Mouse (Mus musculus): ENCODE measurements around the gene Gm4340. TPM values are rescaled to one million over a fixed set of nuclear protein-coding genes. Genes with fewer than 3 reads are reported as not detected.

Gene Gm4340
- polyA plus RNA-seq, 1 experiment from 2014 or later, result not detected

DNA sequence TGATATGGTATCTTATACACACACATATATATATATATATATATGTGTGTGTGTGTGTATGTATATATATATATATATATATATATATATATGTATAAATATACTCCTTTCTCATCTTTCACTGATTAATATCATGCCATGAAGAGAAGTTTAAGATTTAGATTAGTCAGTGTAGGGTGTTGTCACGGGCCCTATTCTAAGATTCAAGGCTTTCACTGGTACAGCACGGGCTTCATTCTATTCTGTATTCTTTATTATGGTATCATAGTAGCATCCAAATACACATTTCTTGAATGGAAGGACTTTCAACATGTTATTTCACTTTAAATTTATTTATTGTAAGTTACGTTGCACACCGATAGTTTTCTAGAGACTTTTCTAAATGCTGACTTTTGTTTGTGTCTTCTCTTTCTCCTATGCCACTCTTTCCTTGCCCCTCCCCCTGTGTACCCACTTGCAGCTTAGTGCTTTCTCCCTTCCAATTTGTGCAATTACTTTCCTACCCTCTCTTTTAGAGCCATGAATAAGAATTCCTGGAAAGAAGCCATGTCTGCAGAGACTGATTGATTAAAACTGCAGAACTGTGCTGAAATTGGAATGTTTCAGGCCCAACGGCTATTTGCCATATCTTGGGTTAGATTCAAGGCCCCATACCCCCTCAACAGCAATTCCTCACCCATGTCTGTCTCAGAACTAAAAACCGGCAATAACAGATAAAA lies 26.6 kb downstream of the Gm4340 start:
- H3K9me3 ChIP-seq (ENCODE audit: control insufficient read depth, low read length), result no peaks in the 10 kb centered on the region
- DNase-seq (ENCODE audit: low spot score) (no peak), ATAC-seq (ENCODE audit: low FRiP score) (no peak)
- no peak overlapping the region for H3K27ac ChIP-seq
- H3K4me3 ChIP-seq (replicated peaks; ENCODE audit: low read length), result no peak overlapping the region
- no peak overlapping the region for H3K9ac ChIP-seq
- no peaks in the 10 kb centered on the region for H3K4me1 ChIP-seq (replicated peaks; ENCODE audit: control insufficient read depth, insufficient read depth, low read length)
- 84% methylated on average over 6 of the region's 6 CpGs for WGBS
- H3K36me3 ChIP-seq (replicated peaks; ENCODE audit: control insufficient read depth, insufficient read depth), result no peaks in the 10 kb centered on the region
- no peaks in the 10 kb centered on the region for H3K27me3 ChIP-seq (ENCODE audit: control insufficient read depth, insufficient read depth, low read length)
- no peak overlapping the region for H3K4me2 ChIP-seq (replicated peaks)

Other genes starting within 250 kb of the Gm4340 start
- gene Gm21293, start 51.1 kb upstream of the Gm4340 start, polyA plus RNA-seq (2014; fragmentation: Nextera tagmentation; extraction: Ambion mirVana), result not detected in 2 replicates
- not detected in 2 replicates for gene Gm6763, start 42.5 kb upstream of the Gm4340 start, polyA plus RNA-seq (2014; fragmentation: Nextera tagmentation; extraction: Ambion mirVana)
- gene Gm8764, start 34.0 kb upstream of the Gm4340 start, polyA plus RNA-seq (2014; fragmentation: Nextera tagmentation; extraction: Ambion mirVana), result not detected in 2 replicates
- not detected in 2 replicates for gene Gm21304, start 25.5 kb upstream of the Gm4340 start, polyA plus RNA-seq (2014; fragmentation: Nextera tagmentation; extraction: Ambion mirVana)
- not detected in 2 replicates for gene Gm21312, start 17.0 kb upstream of the Gm4340 start, polyA plus RNA-seq (2014; fragmentation: Nextera tagmentation; extraction: Ambion mirVana)
- not detected in 2 replicates for gene Gm20765, start 8.5 kb upstream of the Gm4340 start, polyA plus RNA-seq (2014; fragmentation: Nextera tagmentation; extraction: Ambion mirVana)

All from hindbrain, embryonic 14.5 days (tissue).